Mouse (Mus musculus) neural tube, embryonic 14.5 days (tissue): ENCODE data around the gene Irf8. TPM values are rescaled to one million over a fixed set of nuclear protein-coding genes. Genes with fewer than 3 reads are reported as not detected.

Experiments used
- ATAC-seq: fragments of 200-750 bp; cut with Nextera tagmentation; 2 replicates; pipeline ENCODE4 v1.8.0; 2017; ENCODE audit warnings: low read depth, mild to moderate bottlenecking, moderate TSS enrichment, moderate library complexity
- H3K27ac ChIP-seq: fragments of 300-500 bp; sonication (generic); 2 replicates; pipeline ENCODE4 v1.5.1; 2014; ENCODE audit warnings: low read depth, mild to moderate bottlenecking, control low read depth, low read length, moderate library complexity, mixed read lengths
- H3K27me3 ChIP-seq: fragments of 300-500 bp; sonication (generic); 2 replicates; pipeline ENCODE4 v1.6.1; 2014; ENCODE audit warnings: low read length; ENCODE audit not compliant: control insufficient read depth, insufficient read depth
- H3K36me3 ChIP-seq: fragments of 300-500 bp; sonication (generic); 2 replicates; pipeline ENCODE4 v1.6.1; 2014; ENCODE audit warnings: low read length, mixed read lengths; ENCODE audit not compliant: control insufficient read depth, insufficient read depth
- H3K4me1 ChIP-seq: fragments of 300-500 bp; sonication (generic); 2 replicates; pipeline ENCODE4 v1.6.1; 2014; ENCODE audit warnings: low read length; ENCODE audit not compliant: control insufficient read depth, insufficient read depth
- H3K4me2 ChIP-seq: fragments of 300-500 bp; sonication (generic); 2 replicates; pipeline ENCODE4 v1.6.1; 2014; ENCODE audit warnings: mild to moderate bottlenecking, low read depth, low read length, control low read depth
- H3K4me3 ChIP-seq: fragments of 300-500 bp; sonication (generic); 2 replicates; pipeline ENCODE4 v1.5.1; 2014; ENCODE audit warnings: low read depth, low read length, control low read depth, mixed read lengths
- H3K9ac ChIP-seq: fragments of 300-500 bp; sonication (generic); replicated peaks from 2 replicates; pipeline ENCODE4 v1.6.1; 2014; ENCODE audit warnings: low read depth, mild to moderate bottlenecking, control low read depth, low read length, mixed read lengths
- H3K9me3 ChIP-seq: fragments of 300-500 bp; sonication (generic); 2 replicates; pipeline ENCODE4 v1.6.1; 2016; ENCODE audit warnings: low read length; ENCODE audit not compliant: control insufficient read depth
- WGBS: fragments of 180-500 bp; shearing (Covaris S2); extraction: QIAGEN DNeasy Blood & Tissue Kit; methylation state at CpG from one replicate; pipeline ENCODE4 v1.1.7; 2014; 5-methylcytosine and 5-hydroxymethylcytosine counted together
- polyA plus RNA-seq: library from polyadenylated mRNA; unstranded; fragments of >200 nt; fragmentation: Nextera tagmentation; extraction: Ambion mirVana; gene quantifications from 2 replicates; pipeline ENCODE4 v1.2.1, GENCODE M21; 2014

The Irf8 gene
- polyA plus RNA-seq, 1 experiment from 2014 or later, result 1.5 TPM

- Histone ChIP-seq H3K4me3 (no peak overlapping the region), H3K36me3 (no peaks in the 10 kb centered on the region), H3K4me2 (no peak overlapping the region), H3K27ac (no peak overlapping the region), H3K4me1 (no peaks in the 10 kb centered on the region), H3K9ac (no peak overlapping the region), H3K9me3 (no peaks in the 10 kb centered on the region), H3K27me3 (no peaks in the 10 kb centered on the region)
- ATAC-seq, result no peak
Measured at GRCm38 (mm10) chr8:120697979-120698272, 38.2 kb upstream of the Irf8 start.

- 84% methylated on average over 7 of the region's 7 CpGs for WGBS
- H3K27me3 ChIP-seq, result no peaks in the 10 kb centered on the region
- no peak overlapping the region for H3K4me3 ChIP-seq
- H3K4me2 ChIP-seq, result no peak overlapping the region
- H3K4me1 ChIP-seq, result no peaks in the 10 kb centered on the region
- no peak for ATAC-seq
- no peak overlapping the region for H3K27ac ChIP-seq
- H3K36me3 ChIP-seq, result no peaks in the 10 kb centered on the region
- H3K9ac ChIP-seq, result no peak overlapping the region
- H3K9me3 ChIP-seq, result no peaks in the 10 kb centered on the region
Measured at GRCm38 (mm10) chr8:120698426-120698825, 37.7 kb upstream of the Irf8 start.

GRCm38 (mm10) chr8:120699079-120699478 is 37.1 kb upstream of the Irf8 start:
- H3K4me2 ChIP-seq, result no peak overlapping the region

GRCm38 (mm10) chr8:120699565-120699964 is 36.6 kb upstream of the Irf8 start:
- Histone ChIP-seq H3K4me3 (no peak overlapping the region), H3K9ac (no peak overlapping the region), H3K9me3 (no peaks in the 10 kb centered on the region), H3K27me3 (no peaks in the 10 kb centered on the region), H3K4me1 (no peaks in the 10 kb centered on the region), H3K4me2 (no peak overlapping the region), H3K27ac (no peak overlapping the region), H3K36me3 (no peaks in the 10 kb centered on the region)
- 76% methylated on average over 2 of the region's 2 CpGs for WGBS
- no peak for ATAC-seq

More at GRCm38 (mm10) chr8:120699079-120699478, 37.1 kb upstream of the Irf8 start:
- no peak for ATAC-seq
- Histone ChIP-seq H3K36me3 (no peaks in the 10 kb centered on the region), H3K4me1 (no peaks in the 10 kb centered on the region), H3K4me3 (no peak overlapping the region), H3K27me3 (no peaks in the 10 kb centered on the region), H3K9ac (no peak overlapping the region), H3K27ac (no peak overlapping the region), H3K9me3 (no peaks in the 10 kb centered on the region)
- WGBS, result 85% methylated on average over 6 of the region's 6 CpGs

GRCm38 (mm10) chr8:120700053-120700452 is 36.1 kb upstream of the Irf8 start:
- H3K27me3 ChIP-seq, result no peaks in the 10 kb centered on the region
- no peaks in the 10 kb centered on the region for H3K36me3 ChIP-seq
- H3K9me3 ChIP-seq, result no peaks in the 10 kb centered on the region
- H3K4me2 ChIP-seq, result no peak overlapping the region
- no peak overlapping the region for H3K9ac ChIP-seq
- no peak overlapping the region for H3K27ac ChIP-seq
- 88% methylated on average over 4 of the region's 4 CpGs for WGBS
- H3K4me3 ChIP-seq, result no peak overlapping the region
- H3K4me1 ChIP-seq, result no peaks in the 10 kb centered on the region
- no peak for ATAC-seq

GRCm38 (mm10) chr8:120701758-120702465 is 34.2 kb upstream of the Irf8 start:
- H3K4me1 ChIP-seq, result no peaks in the 10 kb centered on the region
- H3K4me3 ChIP-seq, result no peak overlapping the region
- no peak overlapping the region for H3K27ac ChIP-seq
- no peak for ATAC-seq
- H3K9me3 ChIP-seq, result no peaks in the 10 kb centered on the region
- H3K27me3 ChIP-seq, result no peaks in the 10 kb centered on the region
- H3K4me2 ChIP-seq, result no peak overlapping the region
- H3K9ac ChIP-seq, result no peak overlapping the region
- 60% methylated on average over 19 of the region's 19 CpGs for WGBS
- no peaks in the 10 kb centered on the region for H3K36me3 ChIP-seq

GRCm38 (mm10) chr8:120704203-120704602 is 32.0 kb upstream of the Irf8 start:
- WGBS, result 24% methylated on average over 9 of the region's 9 CpGs

GRCm38 (mm10) chr8:120705163-120705562 is 31.0 kb upstream of the Irf8 start:
- Histone ChIP-seq H3K4me2 (no peak overlapping the region), H3K36me3 (no peaks in the 10 kb centered on the region), H3K4me1 (no peaks in the 10 kb centered on the region), H3K27ac (no peak overlapping the region), H3K27me3 (no peaks in the 10 kb centered on the region), H3K9ac (no peak overlapping the region), H3K9me3 (no peaks in the 10 kb centered on the region), H3K4me3 (no peak overlapping the region)
- no peak for ATAC-seq
- 76% methylated on average over 15 of the region's 15 CpGs for WGBS

More at GRCm38 (mm10) chr8:120704203-120704602, 32.0 kb upstream of the Irf8 start:
- Histone ChIP-seq H3K4me2 (no peak overlapping the region), H3K27me3 (no peaks in the 10 kb centered on the region), H3K9me3 (no peaks in the 10 kb centered on the region), H3K36me3 (no peaks in the 10 kb centered on the region), H3K4me3 (no peak overlapping the region), H3K27ac (no peak overlapping the region), H3K9ac (no peak overlapping the region), H3K4me1 (no peaks in the 10 kb centered on the region)
- no peak for ATAC-seq

- Histone ChIP-seq H3K27ac (no peak overlapping the region), H3K9me3 (no peaks in the 10 kb centered on the region), H3K36me3 (no peaks in the 10 kb centered on the region), H3K4me2 (no peak overlapping the region), H3K4me1 (no peaks in the 10 kb centered on the region), H3K27me3 (no peaks in the 10 kb centered on the region), H3K9ac (no peak overlapping the region), H3K4me3 (no peak overlapping the region)
- ATAC-seq, result no peak
- 88% methylated on average over 3 of the region's 3 CpGs for WGBS
Measured at GRCm38 (mm10) chr8:120706193-120706592, 30.0 kb upstream of the Irf8 start.
